Mouse (Mus musculus) myocyte (in vitro differentiated cells): Measurements from ENCODE around the gene Enpp7. TPM values are rescaled to one million over a fixed set of nuclear protein-coding genes. Genes with fewer than 3 reads are reported as not detected.

Experiments used
- H3K27me3 ChIP-seq: one replicate; pipeline ENCODE4 v1.6.1; 2011; ENCODE audit not compliant: control insufficient read depth, insufficient read depth, insufficient read length
- H3K36me3 ChIP-seq: one replicate; pipeline ENCODE4 v1.6.1; 2011; ENCODE audit not compliant: control insufficient read depth, insufficient read depth
- H3K4me2 ChIP-seq: one replicate; pipeline ENCODE4 v1.6.1; 2011; ENCODE audit warnings: low read depth, control low read depth
- H3K4me3 ChIP-seq: one replicate; pipeline ENCODE4 v1.5.1; 2011; ENCODE audit warnings: mild to moderate bottlenecking, control low read depth, moderate library complexity
- H3K79me2 ChIP-seq: one replicate; pipeline ENCODE4 v1.6.1; 2011; ENCODE audit not compliant: control insufficient read depth, insufficient read depth
- H3ac ChIP-seq: one replicate; pipeline ENCODE4 v1.6.1; 2011; ENCODE audit not compliant: control insufficient read depth, insufficient read length
- CEBPB ChIP-seq: IDR thresholded peaks from 2 replicates; pipeline ENCODE4 v1.6.1; 2011; ENCODE audit warnings: mild to moderate bottlenecking, moderate library complexity; ENCODE audit not compliant: poor library complexity, insufficient read depth, severe bottlenecking
- E2F4 ChIP-seq: IDR thresholded peaks from one replicate; pipeline ENCODE4 v1.6.1; 2011; ENCODE audit warnings: mild to moderate bottlenecking, control low read depth, moderate library complexity; ENCODE audit not compliant: insufficient read depth
- MAX ChIP-seq: IDR thresholded peaks from one replicate; pipeline ENCODE4 v1.6.1; 2011; ENCODE audit warnings: low read depth, mild to moderate bottlenecking, control low read depth
- MYOD1 ChIP-seq, 3 experiments: IDR thresholded peaks; one replicate each; pipeline ENCODE4 v1.6.1; 2011; ENCODE audit warnings: control low read depth in 2 of 3, low read depth in 2 of 3, mild to moderate bottlenecking in 2 of 3, moderate library complexity in 1 of 3; ENCODE audit not compliant: insufficient read length in 2 of 3, control insufficient read depth in 1 of 3
- MYOG ChIP-seq, 3 experiments: IDR thresholded peaks; one replicate each; pipeline ENCODE4 v1.6.1; 2011; ENCODE audit warnings: control low read depth in 2 of 3, low read depth in 2 of 3, mild to moderate bottlenecking in 2 of 3; ENCODE audit not compliant: insufficient read length in 2 of 3, control insufficient read depth in 1 of 3, insufficient read depth in 1 of 3
- POLR2A ChIP-seq: IDR thresholded peaks from one replicate; pipeline ENCODE4 v1.6.1; 2011; ENCODE audit warnings: low read depth, mild to moderate bottlenecking, control low read depth, moderate library complexity; ENCODE audit not compliant: insufficient read length
- POLR2AphosphoS2 ChIP-seq: IDR thresholded peaks from one replicate; pipeline ENCODE4 v1.6.1; 2011; ENCODE audit warnings: low read depth, control low read depth; ENCODE audit not compliant: insufficient read length
- REST ChIP-seq: IDR thresholded peaks from one replicate; pipeline ENCODE4 v1.6.1; 2011; ENCODE audit warnings: mild to moderate bottlenecking, control low read depth, moderate library complexity; ENCODE audit not compliant: insufficient read depth, insufficient read length
- SRF ChIP-seq: IDR thresholded peaks from one replicate; pipeline ENCODE4 v1.6.1; 2011; ENCODE audit warnings: low read depth; ENCODE audit not compliant: control insufficient read depth, insufficient read length
- TCF12 ChIP-seq: IDR thresholded peaks from one replicate; pipeline ENCODE4 v1.6.1; 2011; ENCODE audit warnings: mild to moderate bottlenecking, control low read depth; ENCODE audit not compliant: poor library complexity, insufficient read depth, severe bottlenecking
- TCF3 ChIP-seq: IDR thresholded peaks from one replicate; pipeline ENCODE4 v1.6.1; 2011; ENCODE audit warnings: low read depth, control low read depth; ENCODE audit not compliant: insufficient read length
- USF1 ChIP-seq: IDR thresholded peaks from one replicate; pipeline ENCODE4 v1.6.1; 2011; ENCODE audit warnings: low read depth, mild to moderate bottlenecking, control low read depth, moderate library complexity
- polyA plus RNA-seq: library from polyadenylated mRNA; unstranded; fragments of >200 nt; fragmentation: generic; extraction: Trizol; gene quantifications from one replicate; pipeline ENCODE4 v1.2.1, GENCODE M21; 2012; ENCODE audit warnings: missing spikeins

The Enpp7 gene
- polyA plus RNA-seq, 1 experiment: not detected

- Histone ChIP-seq H3ac (no peak overlapping the region), H3K36me3 (no peaks in the 10 kb centered on the region), H3K4me2 (no peak overlapping the region), H3K27me3 (peaks cover 57% of the 10 kb centered on the region), H3K79me2 (no peaks in the 10 kb centered on the region), H3K4me3 (no peak overlapping the region)
- no peak for TF ChIP-seq SRF
Measured at GRCm38 (mm10) chr11:118975917-118976316, 12.1 kb upstream of the Enpp7 start.

GRCm38 (mm10) chr11:118980388-118980787 lies 7.6 kb upstream of the Enpp7 start:
- TF ChIP-seq TCF12 (no peak), CEBPB (no peak), USF1 (no peak)
- H3K4me3 ChIP-seq: no peak overlapping the region
- no peaks in the 10 kb centered on the region for H3K36me3 ChIP-seq
- peaks cover 38% of the 10 kb centered on the region for H3K27me3 ChIP-seq
- no peaks in the 10 kb centered on the region for H3K79me2 ChIP-seq
- peak overlapping the region; percentile 22 for H3K4me2 ChIP-seq
- H3ac ChIP-seq: no peak overlapping the region

- TF ChIP-seq USF1 (no peak), SRF (no peak), TCF3 (no peak), MYOG (IDR thresholded peaks at IDR 0.05; ENCODE audit: control insufficient read depth in 1 of 3, insufficient read depth in 1 of 3, insufficient read length in 2 of 3, low read depth in 2 of 3) (no peak), REST (no peak), E2F4 (no peak), MAX (no peak), POLR2A (no peak), CEBPB (no peak), POLR2AphosphoS2 (no peak), MYOD1 (IDR thresholded peaks at IDR 0.05; ENCODE audit: control insufficient read depth in 1 of 3, insufficient read length in 2 of 3, low read depth in 2 of 3) (no peak), TCF12 (no peak)
- Histone ChIP-seq H3K4me2 (peak overlapping the region; percentile 22), H3K36me3 (no peaks in the 10 kb centered on the region), H3ac (no peak overlapping the region), H3K4me3 (no peak overlapping the region), H3K27me3 (peaks cover 38% of the 10 kb centered on the region), H3K79me2 (no peaks in the 10 kb centered on the region)
Measured at GRCm38 (mm10) chr11:118981012-118981776, 6.8 kb upstream of the Enpp7 start.

GRCm38 (mm10) chr11:118982593-118983113 lies 5.3 kb upstream of the Enpp7 start:
- Histone ChIP-seq H3K27me3 (peaks cover 32% of the 10 kb centered on the region), H3K4me3 (no peak overlapping the region), H3K4me2 (no peak overlapping the region), H3K79me2 (no peaks in the 10 kb centered on the region), H3ac (no peak overlapping the region), H3K36me3 (no peaks in the 10 kb centered on the region)
- TF ChIP-seq SRF: no peak
- no peak for TF ChIP-seq REST
- TF ChIP-seq CEBPB: no peak
- no peak for TF ChIP-seq TCF3
- no peak for TF ChIP-seq POLR2A
- no peak for TF ChIP-seq TCF12
- TF ChIP-seq MYOD1 (IDR thresholded peaks at IDR 0.05; ENCODE audit: control insufficient read depth in 1 of 3, insufficient read length in 2 of 3, low read depth in 2 of 3): no peak
- TF ChIP-seq USF1: no peak
- TF ChIP-seq MYOG (IDR thresholded peaks at IDR 0.05; ENCODE audit: control insufficient read depth in 1 of 3, insufficient read depth in 1 of 3, insufficient read length in 2 of 3, low read depth in 2 of 3): no peak
- no peak for TF ChIP-seq MAX
- TF ChIP-seq E2F4: no peak

GRCm38 (mm10) chr11:118985571-118985970 lies 2.4 kb upstream of the Enpp7 start:
- H3K4me3 ChIP-seq: no peak overlapping the region
- no peaks in the 10 kb centered on the region for H3K79me2 ChIP-seq
- TF ChIP-seq TCF12 (no peak), MAX (no peak), USF1 (no peak), E2F4 (no peak), POLR2AphosphoS2 (no peak), MYOD1 (IDR thresholded peaks at IDR 0.05; ENCODE audit: control insufficient read depth in 1 of 3, insufficient read length in 2 of 3, low read depth in 2 of 3) (no peak), TCF3 (no peak), POLR2A (no peak), CEBPB (no peak), REST (no peak), SRF (no peak), MYOG (IDR thresholded peaks at IDR 0.05; ENCODE audit: control insufficient read depth in 1 of 3, insufficient read depth in 1 of 3, insufficient read length in 2 of 3, low read depth in 2 of 3) (no peak)
- no peak overlapping the region for H3ac ChIP-seq
- H3K27me3 ChIP-seq: peaks cover 12% of the 10 kb centered on the region
- no peaks in the 10 kb centered on the region for H3K36me3 ChIP-seq
- no peak overlapping the region for H3K4me2 ChIP-seq
